Mouse (Mus musculus) adrenal gland, adult 2 months (tissue): ENCODE data around the gene Mymx. TPM values are rescaled to one million over a fixed set of nuclear protein-coding genes. Genes with fewer than 3 reads are reported as not detected.

Source experiments
- DNase-seq: peaks from one replicate; pipeline ENCODE4 v3.0.0; 2021
- polyA plus RNA-seq: library from polyadenylated mRNA; depleted of rRNA; stranded (reverse); fragments of >200 nt; gene quantifications from 2 replicates; pipeline ENCODE4 v1.2.3, GENCODE M21; 2012
- total RNA-seq, 2 experiments: library from RNA; stranded (reverse); gene quantifications; 2 replicates each; pipeline ENCODE4 v1.2.3; 2021

Gene Mymx
- total and polyA plus RNA-seq, 3 experiments = 0.18 TPM; not detected in 2

DNA sequence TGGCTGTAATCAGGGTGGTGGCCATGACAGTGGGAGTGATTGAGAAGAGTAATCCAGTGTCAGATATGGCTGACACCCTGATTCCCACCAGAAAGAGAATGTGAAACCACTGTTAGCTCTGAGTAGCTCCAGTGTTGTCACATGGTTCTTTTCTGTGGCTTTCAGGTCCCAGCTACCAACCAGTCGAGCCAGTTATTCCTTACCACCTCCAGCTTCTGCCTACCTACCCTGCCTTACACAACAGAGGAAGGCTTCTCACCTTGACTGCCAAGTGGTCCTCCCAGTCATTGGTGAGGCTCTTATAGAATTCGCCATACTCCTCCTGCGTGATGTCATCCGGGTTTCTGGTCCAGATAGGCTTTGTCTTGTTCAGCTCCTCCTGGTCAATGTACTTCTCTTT lies 31.9 kb downstream of the Mymx start:
- DNase-seq = peak; percentile 3

GRCm38 (mm10) chr17:45568990-45569389 lies 32.9 kb downstream of the Mymx start:
- DNase-seq = peak; percentile 6

DNA sequence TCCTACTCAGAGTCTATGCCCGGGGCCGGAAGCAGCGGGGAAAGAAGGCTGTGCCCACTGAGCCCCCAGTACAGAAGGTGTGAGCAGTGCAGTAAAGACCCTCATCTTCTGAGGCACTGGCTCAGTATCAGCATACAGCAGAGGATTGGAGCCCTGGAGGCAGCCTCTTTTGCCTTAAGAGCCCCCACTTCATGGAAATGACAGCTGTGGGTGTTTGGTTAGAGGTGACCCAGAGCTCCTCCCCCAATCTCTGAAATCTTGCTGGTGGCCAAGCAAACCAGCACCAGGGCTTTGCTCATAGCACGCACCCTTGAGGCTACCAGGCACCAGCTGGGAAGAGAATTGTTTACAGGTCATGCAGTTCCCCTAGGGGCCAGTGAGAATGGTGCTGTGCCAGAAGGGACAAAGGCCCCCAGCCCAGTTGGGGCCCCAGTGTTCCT lies 34.7 kb downstream of the Mymx start:
- no peak for DNase-seq

- DNase-seq = peak; percentile 45
These were observed 35.3 kb downstream of the Mymx start for GRCm38 (mm10) chr17:45566360-45567161.

DNA sequence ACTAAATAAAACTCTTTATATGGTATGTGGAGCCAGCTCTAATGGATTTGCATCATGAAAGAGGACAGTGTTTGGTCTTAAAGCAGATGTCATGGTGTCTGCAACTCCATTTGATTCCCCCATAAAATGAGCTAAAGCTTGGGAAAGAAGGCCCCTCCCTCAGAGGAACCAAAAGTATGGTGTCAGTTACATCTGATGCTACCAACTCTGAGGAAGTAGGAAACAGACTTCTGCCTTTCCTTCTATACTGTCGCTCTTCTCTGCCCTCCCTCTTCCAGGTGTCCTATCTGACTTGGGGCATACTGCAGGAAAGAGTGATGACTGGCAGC lies 35.9 kb downstream of the Mymx start:
- DNase-seq = no peak

GRCm38 (mm10) chr17:45565103-45565502 lies 36.8 kb downstream of the Mymx start:
- no peak for DNase-seq

DNA sequence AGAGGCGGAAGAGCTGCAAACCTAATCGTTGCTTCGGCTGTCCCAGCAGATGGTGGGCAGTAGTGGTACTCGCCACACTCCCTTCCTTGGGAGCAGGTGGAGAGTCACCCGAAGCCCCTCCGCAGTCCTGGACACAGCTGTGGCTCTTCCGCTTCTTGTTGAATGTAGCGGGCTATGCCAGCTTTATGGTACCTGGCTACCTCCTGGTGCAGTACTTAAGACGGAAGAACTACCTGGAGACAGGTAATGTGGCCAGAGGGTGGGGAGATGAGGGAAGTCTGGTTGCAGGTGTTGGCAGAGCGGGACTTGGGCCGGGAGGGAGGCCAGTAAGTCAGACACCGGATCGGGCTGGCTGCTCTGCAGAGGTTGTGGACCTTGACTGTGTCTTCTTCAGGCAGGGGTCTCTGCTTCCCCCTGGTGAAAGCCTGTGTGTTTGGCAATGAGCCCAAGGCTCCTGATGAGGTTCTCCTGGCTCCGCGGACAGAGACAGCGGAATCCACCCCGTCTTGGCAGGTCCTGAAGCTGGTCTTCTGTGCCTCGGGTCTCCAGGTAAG lies 37.3 kb downstream of the Mymx start:
- peak; percentile 51 for DNase-seq

- peak; percentile 98 for DNase-seq
These were observed 38.0 kb downstream of the Mymx start, which contains the start of gene Slc35b2 for GRCm38 (mm10) chr17:45563655-45564530. Gene Slc35b2 (plus strand): TSS chr17:45563874.

DNA sequence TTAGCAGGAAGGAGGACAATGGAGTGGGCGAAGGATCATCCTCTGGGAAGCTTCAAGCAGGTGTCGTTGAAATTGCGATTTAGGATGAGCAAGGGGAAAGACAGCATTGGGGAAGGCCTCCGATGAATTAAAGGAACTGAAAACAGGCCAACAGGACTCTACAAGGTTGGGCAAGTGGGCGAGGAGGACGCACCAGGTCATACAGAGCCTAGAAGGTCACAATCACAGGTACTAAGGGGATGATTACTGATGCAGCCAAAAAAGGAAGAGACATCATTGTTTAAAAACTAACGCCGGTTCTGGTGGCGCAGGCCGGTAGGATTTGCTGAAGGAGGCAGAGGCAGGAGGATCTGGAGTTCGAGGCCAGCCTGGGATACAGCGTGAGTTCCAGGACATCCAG lies 38.7 kb downstream of the Mymx start:
- peak; percentile 3 for DNase-seq

DNA sequence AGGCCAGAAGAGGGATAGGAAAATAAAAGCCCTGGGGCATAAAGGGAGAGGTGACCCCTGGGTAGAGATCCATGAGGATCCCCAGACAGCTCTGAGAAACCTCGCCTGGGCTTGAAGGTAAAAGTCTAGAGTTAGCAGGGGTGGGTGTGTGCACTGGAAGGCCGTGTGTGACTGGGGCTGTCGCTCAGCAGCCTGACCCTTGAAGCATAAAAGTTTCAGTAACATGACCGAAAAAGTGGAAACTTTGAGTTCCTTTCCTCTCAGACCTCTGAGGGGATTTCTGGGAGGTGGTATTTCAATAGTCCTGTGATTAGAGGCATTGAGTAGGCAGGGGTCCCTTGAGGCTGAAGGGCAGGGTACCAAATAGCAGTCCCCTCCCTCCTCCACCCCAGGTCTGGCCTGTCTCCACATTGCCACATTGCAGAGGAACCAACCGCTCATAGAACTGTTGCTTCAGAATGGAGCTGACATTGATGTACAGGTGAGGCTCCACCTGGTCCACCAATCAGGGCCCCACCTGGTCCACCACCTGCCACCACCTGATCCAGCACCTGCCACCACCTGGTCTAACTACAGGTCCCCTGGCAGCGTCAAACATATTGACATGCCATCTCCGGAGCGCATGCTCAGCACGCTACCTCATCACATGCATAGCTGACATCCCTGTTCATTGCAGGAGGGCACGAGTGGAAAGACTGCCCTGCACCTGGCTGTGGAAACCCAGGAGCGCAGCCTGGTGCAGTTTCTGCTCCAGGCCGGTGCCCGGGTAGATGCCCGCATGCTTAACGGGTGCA lies 42.0 kb downstream of the Mymx start:
- DNase-seq = peak; percentile 8

- peak; percentile 20 for DNase-seq
These were observed 43.7 kb downstream of the Mymx start for GRCm38 (mm10) chr17:45557998-45558862.

GRCm38 (mm10) chr17:45557246-45557824 lies 44.6 kb downstream of the Mymx start:
- DNase-seq = peak; percentile 8

- peak; percentile 8 for DNase-seq
These were observed 45.2 kb downstream of the Mymx start for GRCm38 (mm10) chr17:45556514-45557245.

GRCm38 (mm10) chr17:45556107-45556489 lies 45.8 kb downstream of the Mymx start:
- DNase-seq = no peak

- DNase-seq = peak; percentile 98
These were observed 46.3 kb downstream of the Mymx start, which contains the start of gene Nfkbie for GRCm38 (mm10) chr17:45555452-45556106. Gene Nfkbie (plus strand): TSS chr17:45555703.

DNA sequence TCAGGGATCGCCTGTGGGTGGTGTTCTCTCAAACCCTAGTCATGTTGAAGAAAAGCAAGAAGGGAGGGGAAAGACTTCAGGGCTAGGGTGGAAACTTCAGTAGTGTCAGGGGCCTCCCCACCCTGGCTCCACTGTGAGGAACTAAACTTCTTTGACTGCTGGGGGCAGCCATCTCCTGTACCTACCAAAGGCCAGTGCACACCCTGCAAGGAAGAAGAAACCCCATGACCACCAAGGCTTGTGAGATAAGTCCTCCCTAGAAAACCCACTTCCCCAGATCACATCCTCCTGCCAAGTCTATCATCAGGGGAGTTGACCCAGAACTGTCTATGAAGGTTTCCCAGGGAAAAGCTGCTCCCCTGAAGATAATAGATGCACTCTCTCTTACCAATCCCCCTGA lies 47.5 kb downstream of the Mymx start:
- no peak for DNase-seq

- DNase-seq = no peak
These were observed 48.8 kb downstream of the Mymx start for GRCm38 (mm10) chr17:45553065-45553464.

DNA sequence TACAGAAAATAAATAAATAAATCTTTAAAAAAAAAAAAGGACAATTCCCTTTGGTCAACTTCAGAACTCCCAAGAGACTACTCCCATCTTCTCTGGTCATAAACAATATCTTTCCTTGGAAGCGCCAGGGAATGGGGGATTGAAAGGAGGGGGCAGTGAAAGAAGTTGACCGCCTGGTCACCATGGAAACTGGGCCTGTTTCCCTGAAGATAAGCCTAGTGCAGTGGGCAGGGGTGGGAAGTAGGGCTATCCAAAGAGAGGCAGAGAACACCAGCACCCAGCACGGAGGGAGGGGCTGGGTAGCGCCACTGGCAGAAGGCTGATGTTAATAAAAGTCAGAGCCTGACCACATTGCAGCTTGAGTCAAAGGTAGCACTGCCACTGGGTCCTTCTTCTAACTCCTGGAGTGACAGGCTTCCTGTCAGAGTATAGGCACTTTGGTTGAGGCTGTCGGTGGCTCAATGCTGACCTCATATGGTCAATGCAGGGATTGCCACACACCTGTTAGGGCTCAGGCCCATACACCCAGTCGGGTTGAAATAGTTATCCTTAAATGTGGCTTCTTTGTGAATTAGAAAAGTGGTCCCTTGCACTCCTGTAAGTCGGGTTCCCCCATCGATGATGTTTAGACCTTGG lies 50.0 kb downstream of the Mymx start:
- peak; percentile 83 for DNase-seq
